Mouse (Mus musculus): Measurements from ENCODE around the gene Foxo6. TPM values are rescaled to one million over a fixed set of nuclear protein-coding genes. Genes with fewer than 3 reads are reported as not detected.

Gene Foxo6
- polyA plus RNA-seq (2015; fragmentation: Nextera tagmentation; extraction: Ambion mirVana), result 0.80 and 1.3 TPM in 2 replicates

DNA sequence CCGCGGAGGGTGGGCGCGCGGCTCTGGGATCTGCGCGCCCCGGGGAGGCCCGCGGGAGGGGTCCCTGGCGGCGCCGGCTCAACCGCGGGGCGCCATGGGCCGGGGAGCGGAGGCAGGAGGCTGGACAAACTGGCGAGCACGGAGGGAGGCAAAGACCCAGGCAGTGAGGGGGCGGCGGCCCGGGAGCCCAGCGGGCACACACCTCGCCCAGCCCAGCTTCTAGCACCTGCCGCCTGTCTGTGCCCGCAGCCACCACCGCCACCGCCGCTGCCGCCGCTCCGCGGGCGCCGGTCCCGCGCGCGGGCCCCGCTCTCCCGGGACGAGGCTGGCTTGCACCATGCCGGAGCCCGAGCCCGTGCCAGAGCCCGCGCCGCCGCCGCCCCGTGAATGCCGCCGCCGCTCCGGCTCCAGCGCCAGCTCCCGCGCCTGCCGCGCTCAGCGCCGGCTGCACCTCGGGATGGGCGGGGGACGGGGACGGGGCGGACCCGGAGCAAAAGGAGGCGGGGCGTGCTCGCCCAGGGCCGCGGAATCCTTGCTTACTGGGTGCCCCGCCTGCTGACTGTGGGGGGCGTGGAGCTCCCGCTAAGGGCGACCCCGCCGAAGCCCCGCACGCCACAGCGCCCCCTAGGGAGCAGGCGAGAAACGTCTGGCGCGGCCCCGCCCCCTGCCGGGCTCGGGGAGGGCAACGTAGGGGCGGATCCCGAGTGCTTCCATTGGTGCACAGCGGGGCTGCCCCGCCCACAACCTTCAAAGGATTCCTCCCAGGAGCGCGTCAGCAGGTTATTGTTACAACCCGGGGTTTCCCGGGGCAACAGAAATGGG lies at the start of gene Foxo6:
Foxo6 (minus strand) TSS at position 60 of the 822 bp plus-strand sequence.

Other genes with a start within 250 kb of the Foxo6 start
- gene AL607142.1, start 222.4 kb downstream of the Foxo6 start, polyA plus RNA-seq (2015; fragmentation: Nextera tagmentation; extraction: Ambion mirVana), result not detected in 2 replicates
- 0.23 and 0.77 TPM in 2 replicates for gene Edn2, start 126.1 kb downstream of the Foxo6 start, polyA plus RNA-seq (2015; fragmentation: Nextera tagmentation; extraction: Ambion mirVana)
- gene Scmh1, start 117.9 kb upstream of the Foxo6 start, polyA plus RNA-seq (2015; fragmentation: Nextera tagmentation; extraction: Ambion mirVana), result 25.1 and 27.3 TPM in 2 replicates
- not detected in 2 replicates for gene Slfnl1, start 244.9 kb upstream of the Foxo6 start, polyA plus RNA-seq (2015; fragmentation: Nextera tagmentation; extraction: Ambion mirVana)

All from adrenal gland, postnatal 0 days (tissue).